Mouse (Mus musculus): Measurements from ENCODE around the gene Npr2. TPM values are rescaled to one million over a fixed set of nuclear protein-coding genes. Genes with fewer than 3 reads are reported as not detected.

Gene Npr2
- polyA plus RNA-seq, 1 experiment, result 0.44 TPM

GRCm38 (mm10) chr4:43693806-43694241 is 62.1 kb downstream of the Npr2 start:
- Histone ChIP-seq H3K27ac (ENCODE audit: insufficient read depth, low read depth, low read length) (no peak overlapping the region), H3K4me1 (ENCODE audit: control insufficient read depth, insufficient read depth, low read length) (no peaks in the 10 kb centered on the region), H3K4me3 (ENCODE audit: insufficient read depth, low read length) (no peak overlapping the region)
- TF ChIP-seq POLR2A (IDR thresholded peaks at IDR 0.05; ENCODE audit: borderline replicate concordance, low read depth, low read length), result no peak
- no peak for TF ChIP-seq CTCF (IDR thresholded peaks at IDR 0.05; ENCODE audit: low read depth, low read length)

- TF ChIP-seq POLR2A (IDR thresholded peaks at IDR 0.05; ENCODE audit: borderline replicate concordance, low read depth, low read length) (no peak), CTCF (IDR thresholded peaks at IDR 0.05; ENCODE audit: low read depth, low read length) (no peak)
- Histone ChIP-seq H3K27ac (ENCODE audit: insufficient read depth, low read depth, low read length) (no peak overlapping the region), H3K4me3 (ENCODE audit: insufficient read depth, low read length) (no peak overlapping the region), H3K4me1 (ENCODE audit: control insufficient read depth, insufficient read depth, low read length) (no peaks in the 10 kb centered on the region)
Observed at GRCm38 (mm10) chr4:43694439-43695248, 62.9 kb downstream of the Npr2 start.

GRCm38 (mm10) chr4:43695249-43695671 is 63.5 kb downstream of the Npr2 start:
- Histone ChIP-seq H3K4me1 (ENCODE audit: control insufficient read depth, insufficient read depth, low read length) (no peaks in the 10 kb centered on the region), H3K4me3 (ENCODE audit: insufficient read depth, low read length) (no peak overlapping the region), H3K27ac (ENCODE audit: insufficient read depth, low read depth, low read length) (no peak overlapping the region)
- no peak for TF ChIP-seq CTCF (IDR thresholded peaks at IDR 0.05; ENCODE audit: low read depth, low read length)
- no peak for TF ChIP-seq POLR2A (IDR thresholded peaks at IDR 0.05; ENCODE audit: borderline replicate concordance, low read depth, low read length)

- Histone ChIP-seq H3K4me1 (ENCODE audit: control insufficient read depth, insufficient read depth, low read length) (no peaks in the 10 kb centered on the region), H3K4me3 (ENCODE audit: insufficient read depth, low read length) (no peak overlapping the region), H3K27ac (ENCODE audit: insufficient read depth, low read depth, low read length) (no peak overlapping the region)
- TF ChIP-seq CTCF (IDR thresholded peaks at IDR 0.05; ENCODE audit: low read depth, low read length) (no peak), POLR2A (IDR thresholded peaks at IDR 0.05; ENCODE audit: borderline replicate concordance, low read depth, low read length) (no peak)
Observed at GRCm38 (mm10) chr4:43696561-43696960, 64.8 kb downstream of the Npr2 start.

GRCm38 (mm10) chr4:43700707-43701106 is 69.0 kb downstream of the Npr2 start, which contains the start of gene Olfr70:
Olfr70 (minus strand) TSS chr4:43700807.
- H3K4me3 ChIP-seq (ENCODE audit: insufficient read depth, low read length), result no peak within 1 kb of the TSS
- H3K27ac ChIP-seq (ENCODE audit: insufficient read depth, low read depth, low read length), result no peak within 1 kb of the TSS
- no peaks in the 10 kb centered on the region for H3K4me1 ChIP-seq (ENCODE audit: control insufficient read depth, insufficient read depth, low read length)
- TF ChIP-seq CTCF (IDR thresholded peaks at IDR 0.05; ENCODE audit: low read depth, low read length) (no peak), POLR2A (IDR thresholded peaks at IDR 0.05; ENCODE audit: borderline replicate concordance, low read depth, low read length) (no peak)

Other genes with a start within 250 kb of the Npr2 start
- 40.0 and 44.3 TPM in 2 replicates for gene Rusc2, start 250.0 kb upstream of the Npr2 start, polyA plus RNA-seq (2012; ENCODE audit: insufficient read depth, insufficient read length, missing spikeins)
- not detected in 2 replicates for gene Fam166b, start 202.8 kb upstream of the Npr2 start, polyA plus RNA-seq (2012; ENCODE audit: insufficient read depth, insufficient read length, missing spikeins)
- gene Tesk1, start 190.0 kb upstream of the Npr2 start, polyA plus RNA-seq (2012; ENCODE audit: insufficient read depth, insufficient read length, missing spikeins), result 47.2 and 51.5 TPM in 2 replicates
- gene Cd72, start 177.3 kb upstream of the Npr2 start, polyA plus RNA-seq (2012; ENCODE audit: insufficient read depth, insufficient read length, missing spikeins), result 854 and 867 TPM in 2 replicates
- gene Sit1, start 148.2 kb upstream of the Npr2 start, polyA plus RNA-seq (2012; ENCODE audit: insufficient read depth, insufficient read length, missing spikeins), result not detected in 2 replicates
- 33.0 and 39.4 TPM in 2 replicates for gene Ccdc107, start 139.0 kb upstream of the Npr2 start, polyA plus RNA-seq (2012; ENCODE audit: insufficient read depth, insufficient read length, missing spikeins)
- gene Arhgef39, start 132.2 kb upstream of the Npr2 start, polyA plus RNA-seq (2012; ENCODE audit: insufficient read depth, insufficient read length, missing spikeins), result 32.5 and 39.2 TPM in 2 replicates
- 5.7 and 6.0 TPM in 2 replicates for gene Car9, start 125.0 kb upstream of the Npr2 start, polyA plus RNA-seq (2012; ENCODE audit: insufficient read depth, insufficient read length, missing spikeins)
- gene Tpm2, start 108.2 kb upstream of the Npr2 start, polyA plus RNA-seq (2012; ENCODE audit: insufficient read depth, insufficient read length, missing spikeins), result 7.0 and 8.9 TPM in 2 replicates
- 50.7 and 54.0 TPM in 2 replicates for gene Creb3, start 69.6 kb upstream of the Npr2 start, polyA plus RNA-seq (2012; ENCODE audit: insufficient read depth, insufficient read length, missing spikeins)
- 168 and 219 TPM in 2 replicates for gene Tln1, start 69.2 kb upstream of the Npr2 start, polyA plus RNA-seq (2012; ENCODE audit: insufficient read depth, insufficient read length, missing spikeins)
- gene Rgp1, start 53.2 kb upstream of the Npr2 start, polyA plus RNA-seq (2012; ENCODE audit: insufficient read depth, insufficient read length, missing spikeins), result 15.8 and 17.3 TPM in 2 replicates
- 9.6 and 11.3 TPM in 2 replicates for gene Gba2, start 53.1 kb upstream of the Npr2 start, polyA plus RNA-seq (2012; ENCODE audit: insufficient read depth, insufficient read length, missing spikeins)
- gene Msmp, start 47.4 kb upstream of the Npr2 start, polyA plus RNA-seq (2012; ENCODE audit: insufficient read depth, insufficient read length, missing spikeins), result not detected in 2 replicates
- not detected in 2 replicates for gene Spag8, start 21.7 kb downstream of the Npr2 start, polyA plus RNA-seq (2012; ENCODE audit: insufficient read depth, insufficient read length, missing spikeins)
- gene Hint2, start 24.5 kb downstream of the Npr2 start, polyA plus RNA-seq (2012; ENCODE audit: insufficient read depth, insufficient read length, missing spikeins), result 32.7 and 33.1 TPM in 2 replicates
- gene Tmem8b, start 37.0 kb downstream of the Npr2 start, polyA plus RNA-seq (2012; ENCODE audit: insufficient read depth, insufficient read length, missing spikeins), result 1.9 and 2.4 TPM in 2 replicates
- gene Fam221b, start 37.2 kb downstream of the Npr2 start, polyA plus RNA-seq (2012; ENCODE audit: insufficient read depth, insufficient read length, missing spikeins), result 0.15 and 0.21 TPM in 2 replicates
- not detected in 2 replicates for gene Olfr70, start 68.9 kb downstream of the Npr2 start, polyA plus RNA-seq (2012; ENCODE audit: insufficient read depth, insufficient read length, missing spikeins)
- gene Olfr71, start 78.3 kb downstream of the Npr2 start, polyA plus RNA-seq (2012; ENCODE audit: insufficient read depth, insufficient read length, missing spikeins), result not detected in 2 replicates
- gene Hrct1, start 95.3 kb downstream of the Npr2 start, polyA plus RNA-seq (2012; ENCODE audit: insufficient read depth, insufficient read length, missing spikeins), result not detected in 2 replicates
- not detected in 2 replicates for gene Spaar, start 98.1 kb downstream of the Npr2 start, polyA plus RNA-seq (2012; ENCODE audit: insufficient read depth, insufficient read length, missing spikeins)
- not detected in 2 replicates for gene Olfr159, start 139.1 kb downstream of the Npr2 start, polyA plus RNA-seq (2012; ENCODE audit: insufficient read depth, insufficient read length, missing spikeins)
- gene Olfr156, start 192.0 kb downstream of the Npr2 start, polyA plus RNA-seq (2012; ENCODE audit: insufficient read depth, insufficient read length, missing spikeins), result not detected in 2 replicates
- 0.33 TPM in 1 of 2 replicates, not detected in the other for gene Olfr157, start 208.3 kb downstream of the Npr2 start, polyA plus RNA-seq (2012; ENCODE audit: insufficient read depth, insufficient read length, missing spikeins)
- gene Olfr155, start 219.6 kb downstream of the Npr2 start, polyA plus RNA-seq (2012; ENCODE audit: insufficient read depth, insufficient read length, missing spikeins), result not detected in 2 replicates
- 0.12 and 0.84 TPM in 2 replicates for gene Reck, start 243.6 kb downstream of the Npr2 start, polyA plus RNA-seq (2012; ENCODE audit: insufficient read depth, insufficient read length, missing spikeins)

Data from bone marrow macrophage, adult 2 months (primary cell).